Mouse (Mus musculus) CH12.LX (cell line): Measurements from ENCODE around the gene Elfn2. TPM values are rescaled to one million over a fixed set of nuclear protein-coding genes. Genes with fewer than 3 reads are reported as not detected.

Experiments
- DNase-seq: peaks from one replicate; pipeline ENCODE4 v3.0.0-alpha.2; 2013; ENCODE audit errors: extremely low read depth
- H3K27ac ChIP-seq: 2 replicates; pipeline ENCODE4 v1.5.1; 2012; ENCODE audit warnings: low read depth, mild to moderate bottlenecking, control low read depth, moderate library complexity; ENCODE audit not compliant: insufficient read depth
- H3K27me3 ChIP-seq: replicated peaks from 2 replicates; pipeline ENCODE3; 2012; ENCODE audit warnings: inconsistent platforms
- H3K36me3 ChIP-seq, 2 experiments: replicated peaks in 1 of 2; 2 replicates each; pipeline versions ENCODE3 to v1.6.1; 2012; ENCODE audit warnings: inconsistent platforms in 1 of 2, low read length in 1 of 2, mild to moderate bottlenecking in 1 of 2, mixed read lengths in 1 of 2, moderate library complexity in 1 of 2; ENCODE audit not compliant: control insufficient read depth in 1 of 2, insufficient read depth in 1 of 2
- H3K4me1 ChIP-seq, 2 experiments: 2 replicates each; pipeline ENCODE4 v1.6.1; 2012; ENCODE audit warnings: inconsistent platforms in 1 of 2, moderate library complexity in 1 of 2; ENCODE audit not compliant: insufficient read depth in 2 of 2, control insufficient read depth in 1 of 2
- H3K4me2 ChIP-seq: 2 replicates; pipeline ENCODE4 v1.6.1; 2012; ENCODE audit warnings: low read depth, mild to moderate bottlenecking, control low read depth; ENCODE audit not compliant: poor library complexity, insufficient read depth, severe bottlenecking
- H3K4me3 ChIP-seq, 3 experiments: fragments of 150-350 bp in 1 of 3; sonication (generic) in 1 of 3; replicated peaks in 1 of 3; 2 replicates each; pipeline versions ENCODE3 to v1.5.1; 2011 to 2012; ENCODE audit warnings: low read depth in 2 of 3, low read length in 2 of 3, mild to moderate bottlenecking in 2 of 3, moderate library complexity in 2 of 3, control low read depth in 1 of 3, improper control_type of control experiment in 1 of 3, inconsistent platforms in 1 of 3, mixed read lengths in 1 of 3; ENCODE audit not compliant: poor library complexity in 1 of 3
- H3K79me2 ChIP-seq: replicated peaks from 2 replicates; pipeline ENCODE4 v1.6.1; 2012; ENCODE audit warnings: mild to moderate bottlenecking, moderate library complexity; ENCODE audit not compliant: control insufficient read depth, poor library complexity, insufficient read depth, severe bottlenecking; ENCODE audit errors: extremely low read depth
- H3K9ac ChIP-seq: 2 replicates; pipeline ENCODE4 v1.6.1; 2012; ENCODE audit warnings: low read depth, mild to moderate bottlenecking, control low read depth, moderate library complexity; ENCODE audit not compliant: insufficient read depth
- H3K9me3 ChIP-seq: replicated peaks from 2 replicates; pipeline ENCODE3; 2012; ENCODE audit warnings: low read length, inconsistent platforms, mixed read lengths
- BHLHE40 ChIP-seq: IDR thresholded peaks from 2 replicates; pipeline ENCODE4 v1.6.1; 2011; ENCODE audit warnings: mild to moderate bottlenecking, low read depth, low read length, improper control_type of control experiment
- CHD2 ChIP-seq: IDR thresholded peaks from 2 replicates; pipeline ENCODE4 v1.6.1; 2011; ENCODE audit warnings: low read length, improper control_type of control experiment
- CTCF ChIP-seq, 2 experiments: IDR thresholded peaks in 1 of 2; conservative IDR thresholded peaks in 1 of 2; 2 replicates each; pipeline ENCODE4 v1.5.1; 2011 to 2012; ENCODE audit warnings: low read depth in 2 of 2, low read length in 2 of 2, improper control_type of control experiment in 1 of 2, inconsistent platforms in 1 of 2, mild to moderate bottlenecking in 1 of 2, moderate library complexity in 1 of 2
- ETS1 ChIP-seq: conservative IDR thresholded peaks from 2 replicates; pipeline ENCODE4 v1.6.1; 2012; ENCODE audit warnings: low read depth, mild to moderate bottlenecking, inconsistent platforms, low read length, improper control_type of control experiment, moderate library complexity
- GABPA ChIP-seq: IDR thresholded peaks from 2 replicates; pipeline ENCODE4 v1.6.1; 2012; ENCODE audit warnings: low read depth, low read length, improper control_type of control experiment, inconsistent platforms; ENCODE audit not compliant: insufficient replicate concordance
- JUN ChIP-seq: IDR thresholded peaks from 2 replicates; pipeline ENCODE4 v1.6.1; 2011; ENCODE audit warnings: low read depth, mild to moderate bottlenecking, low read length, improper control_type of control experiment, moderate library complexity; ENCODE audit not compliant: insufficient read depth
- JUND ChIP-seq: conservative IDR thresholded peaks from 2 replicates; pipeline ENCODE4 v1.6.1; 2011; ENCODE audit warnings: low read depth, low read length, improper control_type of control experiment
- KAT2A ChIP-seq: IDR thresholded peaks from 2 replicates; pipeline ENCODE4 v1.6.1; 2012; ENCODE audit warnings: low read length, improper control_type of control experiment, inconsistent platforms; ENCODE audit not compliant: insufficient replicate concordance
- MAX ChIP-seq: IDR thresholded peaks from 2 replicates; pipeline ENCODE4 v1.6.1; 2011; ENCODE audit warnings: low read length, improper control_type of control experiment
- MAZ ChIP-seq: IDR thresholded peaks from 2 replicates; pipeline ENCODE4 v1.6.1; 2012; ENCODE audit warnings: low read depth, mild to moderate bottlenecking, inconsistent platforms, low read length, improper control_type of control experiment, moderate library complexity
- MXI1 ChIP-seq: IDR thresholded peaks from 2 replicates; pipeline ENCODE4 v1.6.1; 2011; ENCODE audit warnings: mild to moderate bottlenecking, low read depth, low read length, improper control_type of control experiment
- MYC ChIP-seq: IDR thresholded peaks from 2 replicates; pipeline ENCODE4 v1.6.1; 2011; ENCODE audit warnings: low read depth, mild to moderate bottlenecking, improper control_type of control experiment, low read length
- NRF1 ChIP-seq: IDR thresholded peaks from 2 replicates; pipeline ENCODE4 v1.6.1; 2014; ENCODE audit warnings: low read depth, mild to moderate bottlenecking, inconsistent platforms, low read length, improper control_type of control experiment, moderate library complexity
- POLR2A ChIP-seq: IDR thresholded peaks from 2 replicates; pipeline ENCODE4 v1.6.1; 2011; ENCODE audit warnings: low read depth, mild to moderate bottlenecking, improper control_type of control experiment, low read length
- TBP ChIP-seq: conservative IDR thresholded peaks from 2 replicates; pipeline ENCODE4 v1.6.1; 2011; ENCODE audit warnings: low read depth, low read length, improper control_type of control experiment
- UBTF ChIP-seq: IDR thresholded peaks from 2 replicates; pipeline ENCODE4 v1.6.1; 2012; ENCODE audit warnings: low read depth, mild to moderate bottlenecking, inconsistent platforms, low read length, improper control_type of control experiment, moderate library complexity
- USF1 ChIP-seq: IDR thresholded peaks from 2 replicates; pipeline ENCODE4 v1.6.1; 2014; ENCODE audit warnings: low read depth, mild to moderate bottlenecking, inconsistent platforms, low read length, improper control_type of control experiment
- USF2 ChIP-seq: conservative IDR thresholded peaks from 2 replicates; pipeline ENCODE4 v1.6.1; 2011; ENCODE audit warnings: low read depth, low read length, improper control_type of control experiment
- ZC3H11A ChIP-seq: IDR thresholded peaks from 2 replicates; pipeline ENCODE4 v1.6.1; 2012; ENCODE audit warnings: low read depth, mild to moderate bottlenecking, inconsistent platforms, low read length, improper control_type of control experiment
- ZNF384 ChIP-seq: IDR thresholded peaks from 2 replicates; pipeline ENCODE4 v1.6.1; 2012; ENCODE audit warnings: low read depth, low read length, improper control_type of control experiment, inconsistent platforms
- dilution Hi-C: fragments of 300-500 bp; cut with MboI; formaldehyde crosslinking; loops from 2 replicates; pipeline ENCODE4 v1.14.3; 2020; ENCODE audit warnings: low sequenced_read_pairs; ENCODE audit not compliant: extremely low pct_unique_long_range_greater_than_20kb, extremely low pct_ligation_motif_present
- in situ Hi-C: fragments of 300-500 bp; cut with MboI; formaldehyde crosslinking; loops from 3 replicates; pipeline ENCODE4 v1.14.3; 2019; ENCODE audit warnings: low sequenced_read_pairs, low pct_ligation_motif_present, low pct_unique_long_range_greater_than_20kb, mixed read lengths
- polyA plus RNA-seq: library from polyadenylated mRNA; unstranded; fragments of >175 nt; gene quantifications from 2 replicates; pipeline ENCODE4 v1.2.1, GENCODE M21; 2012; ENCODE audit warnings: low read depth; ENCODE audit not compliant: insufficient read length
- total RNA-seq, 2 experiments: library from RNA; depleted of rRNA; stranded (reverse); fragments of 300-350 nt in 1 of 2; fragments of >200 nt in 1 of 2; gene quantifications; 2 replicates each; pipeline ENCODE4 v1.2.3; 2012 to 2014

The Elfn2 gene
- total and polyA plus RNA-seq, 3 experiments: 0.06 TPM; not detected in 2

GRCm38 (mm10) chr15:78683474-78683873 lies 35.1 kb downstream of the Elfn2 start:
- in situ Hi-C loops: no loop called here
- Histone ChIP-seq H3K27ac (no peak overlapping the region), H3K9me3 (no peaks in the 10 kb centered on the region), H3K4me1 (peaks cover 0 to 10% of the 10 kb centered on the region in 2 experiments; a peak in 2 of 4 replicates), H3K4me2 (no peak overlapping the region), H3K9ac (no peak overlapping the region), H3K27me3 (peaks cover 93% of the 10 kb centered on the region), H3K4me3 (no peak overlapping the region), H3K36me3 (no peaks in the 10 kb centered on the region), H3K79me2 (no peaks in the 10 kb centered on the region)
- no peak for DNase-seq
- dilution Hi-C loops: no loop called here
- TF ChIP-seq POLR2A (no peak), MAZ (0 out of 2 replicates have a peak, but pooled peaks have one; percentile 16)

- DNase-seq: no peak
- in situ Hi-C loops: no loop called here
- dilution Hi-C loops: no loop called here
These were observed 36.8 kb downstream of the Elfn2 start for GRCm38 (mm10) chr15:78681781-78682180.

GRCm38 (mm10) chr15:78681301-78681700 lies 37.3 kb downstream of the Elfn2 start:
- no peak for DNase-seq
- H3K4me2 ChIP-seq: no peak overlapping the region
- in situ Hi-C loops (no loop called here), dilution Hi-C loops (no loop called here)
- H3K9ac ChIP-seq: no peak overlapping the region
- H3K27me3 ChIP-seq: peaks cover 96% of the 10 kb centered on the region
- no peak overlapping the region for H3K4me3 ChIP-seq
- no peaks in the 10 kb centered on the region for H3K79me2 ChIP-seq
- no peaks in the 10 kb centered on the region for H3K9me3 ChIP-seq
- H3K36me3 ChIP-seq: no peaks in the 10 kb centered on the region
- no peak overlapping the region for H3K27ac ChIP-seq
- TF ChIP-seq USF2 (no peak), MAX (no peak), KAT2A (no peak), MYC (no peak), USF1 (no peak), NRF1 (no peak), ZC3H11A (no peak), JUND (no peak), MAZ (no peak), GABPA (no peak), BHLHE40 (no peak)
- TF ChIP-seq, all 38 proteins: peak for 0
- H3K4me1 ChIP-seq: peaks cover 8 to 17% of the 10 kb centered on the region in 2 experiments

More at GRCm38 (mm10) chr15:78681781-78682180, 36.8 kb downstream of the Elfn2 start:
- Histone ChIP-seq H3K27me3 (peaks cover 94% of the 10 kb centered on the region), H3K4me1 (peaks cover 4 to 13% of the 10 kb centered on the region in 2 experiments), H3K27ac (no peak overlapping the region), H3K79me2 (no peaks in the 10 kb centered on the region), H3K4me3 (no peak overlapping the region), H3K9me3 (no peaks in the 10 kb centered on the region), H3K4me2 (no peak overlapping the region), H3K36me3 (no peaks in the 10 kb centered on the region), H3K9ac (no peak overlapping the region)
- no peak for TF ChIP-seq CTCF (conservative IDR thresholded peaks at IDR 0.05 in 1 of 2, IDR thresholded peaks at IDR 0.05 in 1 of 2; ENCODE audit: low read depth in 2 of 2, low read length in 2 of 2)
- no peak for TF ChIP-seq CHD2
- TF ChIP-seq USF1: no peak
- TF ChIP-seq BHLHE40: no peak
- no peak for TF ChIP-seq UBTF
- no peak for TF ChIP-seq ZNF384
- no peak for TF ChIP-seq MAX
- TF ChIP-seq JUN: no peak
- TF ChIP-seq TBP: no peak
- no peak for TF ChIP-seq USF2
- no peak for TF ChIP-seq KAT2A
- no peak for TF ChIP-seq MXI1
- TF ChIP-seq ETS1: no peak
